Mouse (Mus musculus): Measurements from ENCODE around the gene Drosha. TPM values are rescaled to one million over a fixed set of nuclear protein-coding genes. Genes with fewer than 3 reads are reported as not detected.

The Drosha gene
- polyA plus RNA-seq (2014; fragmentation: Illumina TruSeq; extraction: RNeasy Lipid Tissue Mini Kit (QIAGEN cat#74804); ENCODE audit: low read depth, low replicate concordance) = 17.2 TPM

GRCm38 (mm10) chr15:12824197-12824952, at the start of gene Drosha, which contains the start of gene 6030458C11Rik:
Gene Drosha (plus strand): TSS chr15:12824815.
Gene 6030458C11Rik (minus strand): TSS chr15:12824649.

Other genes with a start within 250 kb of the Drosha start
- 5.2 TPM for gene Pdzd2, start 84.9 kb upstream of the Drosha start, polyA plus RNA-seq (2014; fragmentation: Illumina TruSeq; extraction: RNeasy Lipid Tissue Mini Kit (QIAGEN cat#74804); ENCODE audit: low read depth, low replicate concordance)
- gene 6030458C11Rik, start 166 bp upstream of the Drosha start, polyA plus RNA-seq (2014; fragmentation: Illumina TruSeq; extraction: RNeasy Lipid Tissue Mini Kit (QIAGEN cat#74804); ENCODE audit: low read depth, low replicate concordance) = 41.1 TPM

All from sigmoid colon, adult 10 weeks (tissue).